Mouse (Mus musculus) embryo, embryonic 11.5 days (tissue): ENCODE measurements around the gene Iqcg.
A peak's percentile ranks its signal among the peaks of the same experiment; 100 is the strongest.
"Not testable (repeated sequence)": the region's sequence is repeated elsewhere in the genome, so short reads cannot be mapped to it uniquely, and the experiment has no call there.

Source experiments
- DNase-seq: peaks from one replicate; pipeline ENCODE4 v3.0.0-alpha.2; 2012; ENCODE audit warnings: low read depth, low spot score

Iqcg gene

GRCm38 (mm10) chr16:33056095-33056785 is at the start of gene Iqcg, which contains the start of gene Rpl35a:
TSS of gene Iqcg (minus strand) at chr16:33056218.
TSS of gene Rpl35a (plus strand) at chr16:33056453.
- DNase-seq, result peak; percentile 83

GRCm38 (mm10) chr16:33085666-33086065 is 29.6 kb upstream of the Iqcg start:
- no peak for DNase-seq

GRCm38 (mm10) chr16:33083996-33084395 is 28.0 kb upstream of the Iqcg start:
- DNase-seq, result no peak

- DNase-seq, result no peak
Observed at GRCm38 (mm10) chr16:33082951-33083350, 26.9 kb upstream of the Iqcg start.

GRCm38 (mm10) chr16:33080063-33080462 is 24.0 kb upstream of the Iqcg start:
- no peak for DNase-seq

GRCm38 (mm10) chr16:33077069-33077627 is 21.1 kb upstream of the Iqcg start:
- no peak for DNase-seq

- DNase-seq, result no peak
Observed at GRCm38 (mm10) chr16:33076078-33076477, 20.1 kb upstream of the Iqcg start.

- DNase-seq, result no peak
Observed at GRCm38 (mm10) chr16:33074967-33075366, 18.9 kb upstream of the Iqcg start.

- DNase-seq, result no peak
Observed at GRCm38 (mm10) chr16:33072871-33073557, 17.0 kb upstream of the Iqcg start.

GRCm38 (mm10) chr16:33070928-33071327 is 14.9 kb upstream of the Iqcg start:
- no peak for DNase-seq

- DNase-seq, result no peak
Observed at GRCm38 (mm10) chr16:33064636-33065035, 8.6 kb upstream of the Iqcg start.

GRCm38 (mm10) chr16:33063267-33063666 is 7.2 kb upstream of the Iqcg start:
- DNase-seq, result no peak

GRCm38 (mm10) chr16:33062682-33063131 is 6.7 kb upstream of the Iqcg start:
- DNase-seq, result no peak

- peak; percentile 88 for DNase-seq
Observed at GRCm38 (mm10) chr16:33062024-33062681, 6.1 kb upstream of the Iqcg start, which contains the start of gene Lmln. TSS of gene Lmln (plus strand) at chr16:33062521.

- DNase-seq, result no peak
Observed at GRCm38 (mm10) chr16:33061400-33061799, 5.4 kb upstream of the Iqcg start.

- no peak for DNase-seq
Observed at GRCm38 (mm10) chr16:33060926-33061325, 4.9 kb upstream of the Iqcg start.

GRCm38 (mm10) chr16:33059471-33059870 is 3.5 kb upstream of the Iqcg start:
- DNase-seq, result no peak

- DNase-seq, result not testable (repeated sequence)
Observed at GRCm38 (mm10) chr16:33058656-33059055, 2.6 kb upstream of the Iqcg start.

- no peak for DNase-seq
Observed at GRCm38 (mm10) chr16:33058033-33058432, 2.0 kb upstream of the Iqcg start.

GRCm38 (mm10) chr16:33056786-33057185 is 768 bp upstream of the Iqcg start:
- no peak for DNase-seq

GRCm38 (mm10) chr16:33055655-33056054 is 363 bp downstream of the Iqcg start:
- no peak for DNase-seq

GRCm38 (mm10) chr16:33054927-33055326 is 1.1 kb downstream of the Iqcg start:
- DNase-seq, result not testable (repeated sequence)
